Mouse (Mus musculus) cortical plate, adult 2 months (tissue): ENCODE results near the gene Tmeff2.

Source experiments
- CTCF ChIP-seq: fragments of 200-500 bp; IDR thresholded peaks from 2 replicates; pipeline ENCODE4 v1.5.1; 2011; ENCODE audit warnings: mild to moderate bottlenecking, control low read depth, low read length; ENCODE audit not compliant: insufficient read depth; ENCODE audit errors: extremely low read depth
- POLR2A ChIP-seq: fragments of 200-500 bp; IDR thresholded peaks from 2 replicates; pipeline ENCODE4 v1.6.1; 2011; ENCODE audit warnings: mild to moderate bottlenecking, low read length, control low read depth; ENCODE audit not compliant: insufficient read depth; ENCODE audit errors: extremely low read depth

DNA sequence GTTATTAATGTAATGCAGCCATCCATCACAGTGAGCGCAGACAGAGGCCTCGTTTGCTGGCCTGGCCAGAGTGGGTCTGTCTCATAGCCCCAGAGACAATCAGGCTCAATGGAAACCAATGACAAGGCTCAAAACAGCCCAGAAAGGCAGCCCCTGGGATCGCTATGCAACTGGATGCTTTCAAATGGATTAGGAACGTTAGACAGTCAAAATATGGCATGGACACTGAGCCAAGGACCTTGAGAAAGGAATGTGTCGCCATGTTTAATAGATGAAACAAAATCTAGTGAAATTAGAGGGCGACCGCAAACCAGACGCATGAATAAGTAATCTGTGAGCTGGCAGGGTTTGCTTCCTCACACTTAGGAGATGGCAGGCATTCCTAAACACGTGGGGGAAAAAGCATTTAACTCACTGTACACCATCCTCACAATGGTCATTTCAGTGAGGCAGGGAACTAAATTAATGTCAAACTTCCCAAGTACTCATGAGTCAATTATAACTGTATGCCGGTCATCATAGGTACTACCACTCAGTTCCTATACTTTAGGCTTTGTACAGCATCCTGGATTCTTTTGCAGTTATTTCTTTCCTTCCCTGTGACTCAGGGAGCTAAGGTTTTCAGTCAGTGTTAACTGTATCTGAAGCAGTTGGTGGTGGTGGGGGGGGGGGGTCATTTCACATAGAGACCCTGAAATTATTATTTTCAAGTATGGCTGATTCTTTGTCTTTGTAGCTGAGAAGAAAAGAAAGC lies 225.4 kb downstream of the Tmeff2 start:
- TF ChIP-seq POLR2A (no peak), CTCF (no peak)
